Mouse (Mus musculus) adrenal gland, adult (tissue): ENCODE results near the gene Kit.

Experiments used
- DNase-seq, 2 experiments: peaks; one replicate each; pipeline ENCODE4 v3.0.0; 2022 to 2023; ENCODE audit warnings: low spot score in 1 of 2; ENCODE audit not compliant: inconsistent age in 2 of 2

Kit gene

GRCm38 (mm10) chr5:75632257-75632656 is 57.5 kb downstream of the Kit start:
- DNase-seq = peak; percentile 21 to 55

GRCm38 (mm10) chr5:75632846-75633640 is 58.3 kb downstream of the Kit start:
- no peak for DNase-seq

- DNase-seq = no peak
These were observed 60.7 kb downstream of the Kit start for GRCm38 (mm10) chr5:75635385-75635784.

GRCm38 (mm10) chr5:75640637-75641036 is 65.9 kb downstream of the Kit start:
- no peak for DNase-seq

GRCm38 (mm10) chr5:75647046-75647445 is 72.3 kb downstream of the Kit start:
- no peak for DNase-seq

- DNase-seq = no peak
These were observed 75.8 kb downstream of the Kit start for GRCm38 (mm10) chr5:75650566-75650965.

- no peak for DNase-seq
These were observed 78.7 kb downstream of the Kit start for GRCm38 (mm10) chr5:75653431-75653830.

GRCm38 (mm10) chr5:75658575-75658974 is 83.9 kb downstream of the Kit start:
- DNase-seq = no peak

- no peak for DNase-seq
These were observed 85.6 kb downstream of the Kit start for GRCm38 (mm10) chr5:75660342-75660741.

- no peak for DNase-seq
These were observed 87.8 kb downstream of the Kit start for GRCm38 (mm10) chr5:75662466-75662865.

- DNase-seq = no peak
These were observed 89.1 kb downstream of the Kit start for GRCm38 (mm10) chr5:75663768-75664167.

GRCm38 (mm10) chr5:75667083-75667482 is 92.4 kb downstream of the Kit start:
- DNase-seq = no peak

GRCm38 (mm10) chr5:75671136-75671788 is 96.5 kb downstream of the Kit start:
- no peak for DNase-seq

- no peak for DNase-seq
These were observed 101.3 kb downstream of the Kit start for GRCm38 (mm10) chr5:75676024-75676423.

- DNase-seq = no peak
These were observed 105.2 kb downstream of the Kit start for GRCm38 (mm10) chr5:75679896-75680295.

GRCm38 (mm10) chr5:75695162-75695809 is 120.6 kb downstream of the Kit start:
- DNase-seq = no peak

- DNase-seq = no peak
These were observed 122.2 kb downstream of the Kit start for GRCm38 (mm10) chr5:75696960-75697359.

GRCm38 (mm10) chr5:75698556-75698955 is 123.8 kb downstream of the Kit start:
- no peak for DNase-seq

GRCm38 (mm10) chr5:75699081-75699480 is 124.4 kb downstream of the Kit start:
- DNase-seq = no peak

- no peak for DNase-seq
These were observed 124.8 kb downstream of the Kit start for GRCm38 (mm10) chr5:75699516-75699915.

- no peak for DNase-seq
These were observed 126.9 kb downstream of the Kit start for GRCm38 (mm10) chr5:75701662-75702061.

GRCm38 (mm10) chr5:75702080-75702479 is 127.4 kb downstream of the Kit start:
- no peak for DNase-seq
